Mouse (Mus musculus): ENCODE results near the gene Gm7137.
A peak's percentile ranks its signal among the peaks of the same experiment; 100 is the strongest.
"Not testable (repeated sequence)": the region's sequence is repeated elsewhere in the genome, so short reads cannot be mapped to it uniquely, and the experiment has no call there.

Gm7137 gene

DNA sequence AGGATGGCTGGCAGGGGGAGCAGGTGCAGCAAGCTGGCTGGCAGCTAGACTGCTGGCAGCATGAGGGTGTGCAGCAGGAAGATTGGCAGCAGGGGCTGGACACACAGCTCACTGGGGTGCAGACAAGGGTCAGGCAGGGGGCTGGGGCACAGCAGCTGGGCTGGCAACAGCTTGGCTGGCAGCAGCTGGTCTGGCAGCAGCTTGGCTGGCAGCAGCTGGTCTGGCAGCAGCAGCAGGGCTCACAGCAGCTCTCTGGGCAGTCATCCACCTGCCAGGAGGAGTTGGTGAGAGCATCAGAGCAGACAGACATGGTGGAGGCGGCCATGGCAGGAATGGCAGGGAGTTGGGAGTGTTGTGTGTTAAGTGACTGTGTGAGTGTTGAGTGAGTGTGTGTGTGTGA, at the start of gene Gm7137:
Gene Gm7137, minus strand, starts transcription at position 325 of the 400 bp plus-strand sequence.
- DNase-seq: not testable (repeated sequence)

GRCm38 (mm10) chr10:77835647-77836046, 47.6 kb upstream of the Gm7137 start, which contains the start of gene Krtap10-10:
TSS of gene Krtap10-10 (plus strand) at chr10:77835947.
- no peak for DNase-seq

GRCm38 (mm10) chr10:77826951-77827350, 39.0 kb upstream of the Gm7137 start, which contains the start of gene Krtap10-4:
TSS of gene Krtap10-4 (minus strand) at chr10:77827095.
- DNase-seq: no peak

DNA sequence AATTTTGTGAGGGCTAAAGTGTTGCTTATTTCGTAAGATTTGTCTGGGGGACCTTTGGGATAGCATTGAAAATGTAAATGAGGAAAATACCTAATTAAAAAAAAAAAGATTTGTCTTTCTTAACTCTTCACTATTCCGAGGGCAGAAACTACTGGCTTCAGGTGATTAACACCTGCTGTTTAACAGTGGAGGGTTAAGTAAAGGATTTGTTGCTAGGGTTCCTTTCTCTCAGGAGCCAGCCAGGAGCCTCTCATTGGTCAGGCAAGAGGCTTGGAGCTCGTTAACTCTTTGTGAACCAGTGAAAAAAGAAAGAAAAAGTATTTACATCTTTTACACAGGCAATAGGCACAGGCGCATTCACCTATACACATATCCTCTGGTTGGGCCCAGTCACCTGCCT, 31.2 kb upstream of the Gm7137 start:
- DNase-seq: no peak

DNA sequence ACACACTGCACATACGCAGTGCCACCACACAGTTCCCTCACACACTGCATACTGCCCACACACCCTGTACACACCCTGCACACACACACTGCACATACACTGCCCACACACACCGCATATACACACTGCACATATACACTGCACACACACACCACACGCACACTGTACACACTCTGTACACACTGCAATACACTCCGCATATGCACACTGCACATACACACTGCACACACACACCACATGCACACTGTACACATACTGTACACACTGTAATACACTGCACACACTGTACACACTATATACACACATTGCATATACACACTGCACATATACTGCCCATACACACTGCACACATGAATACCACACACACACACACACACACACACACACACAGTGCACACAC, 30.5 kb upstream of the Gm7137 start:
- no peak for DNase-seq

DNA sequence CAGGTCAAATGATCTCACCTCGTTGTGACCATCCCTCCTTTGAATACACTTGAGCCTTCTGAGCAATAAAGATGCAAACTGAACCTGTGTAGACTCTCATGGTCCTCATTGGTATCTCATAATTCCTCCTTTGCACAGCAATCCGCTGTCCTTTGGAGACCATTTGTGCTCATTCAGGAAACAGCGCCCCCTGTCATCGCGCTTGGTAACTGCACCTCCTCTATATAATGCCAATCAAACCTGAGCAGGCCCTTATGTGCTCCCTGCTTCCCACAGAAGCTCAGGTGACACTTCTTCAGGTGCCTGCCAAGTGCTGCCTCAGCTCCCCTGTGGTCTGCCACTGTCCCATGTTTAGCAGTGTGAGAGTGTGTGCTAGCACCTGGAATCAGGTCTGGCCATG, 27.5 kb upstream of the Gm7137 start:
- peak; percentile 74 for DNase-seq

DNA sequence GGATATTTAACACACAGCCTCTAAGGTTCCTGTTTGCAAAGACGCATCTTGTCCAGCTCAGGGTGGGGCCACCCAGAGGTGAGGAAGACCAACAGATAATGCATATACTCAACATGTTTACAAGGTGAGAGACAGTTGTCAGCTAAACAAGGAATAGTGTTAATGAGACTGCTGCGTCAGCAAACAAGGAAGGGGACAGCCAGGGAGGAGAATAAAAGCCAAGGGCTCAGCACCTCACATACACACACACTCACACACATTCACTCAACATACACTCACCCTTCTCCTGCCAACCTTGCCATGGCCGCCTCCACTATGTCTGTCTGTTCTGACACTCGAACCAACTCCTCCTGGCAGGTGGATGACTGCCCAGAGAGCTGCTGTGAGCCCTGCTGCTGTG, 26.4 kb upstream of the Gm7137 start, which contains the start of gene Gm2696:
Gene Gm2696, plus strand, starts transcription at position 301 of the 400 bp plus-strand sequence.
- no peak for DNase-seq

DNA sequence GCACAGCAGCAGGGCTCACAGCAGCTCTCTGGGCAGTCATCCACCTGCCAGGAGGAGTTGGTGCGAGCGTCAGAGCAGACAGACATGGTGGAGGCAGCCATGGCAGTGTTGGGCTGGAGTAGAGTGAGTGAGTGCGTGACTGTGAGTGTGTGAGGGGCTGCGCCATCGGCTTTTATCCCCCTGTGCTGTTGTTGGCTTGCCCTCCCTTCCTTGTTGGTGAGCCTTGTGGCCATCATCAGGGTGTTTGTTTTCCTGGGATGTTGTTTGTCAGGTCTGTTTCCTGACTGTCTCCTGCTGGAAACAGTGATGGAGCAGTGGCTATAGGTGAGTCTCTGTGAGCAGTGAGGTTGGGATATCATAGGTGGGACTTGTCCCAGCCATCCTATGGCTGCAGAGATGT, 23.7 kb upstream of the Gm7137 start, which contains the start of gene Gm9507:
Gene Gm9507, minus strand, starts transcription at position 101 of the 400 bp plus-strand sequence.
- DNase-seq: no peak

DNA sequence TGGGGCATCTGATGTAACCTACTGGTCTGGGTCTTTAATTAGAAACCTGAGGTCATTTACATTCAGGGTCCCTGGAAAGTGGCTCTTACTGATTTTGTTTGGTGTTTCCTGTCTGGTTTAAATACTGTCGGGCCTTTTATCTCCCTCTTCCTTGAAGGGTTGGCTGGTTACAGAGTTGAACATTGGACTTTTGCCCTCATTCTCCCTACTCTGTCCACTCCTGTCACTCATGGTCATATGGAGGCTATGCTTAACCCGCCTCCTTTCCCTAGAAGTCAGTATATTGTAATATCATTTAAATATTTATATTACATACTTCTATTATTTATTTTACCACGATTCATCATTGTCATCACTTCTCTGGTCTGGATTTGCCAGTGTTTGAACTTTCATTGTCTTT, 16.1 kb upstream of the Gm7137 start:
- no peak for DNase-seq

- DNase-seq: no peak
Measured at GRCm38 (mm10) chr10:77798921-77799508, 11.0 kb upstream of the Gm7137 start, which contains the start of gene Gm19668. TSS of gene Gm19668 (minus strand) at chr10:77799133.

- not testable (repeated sequence) for DNase-seq
Measured at GRCm38 (mm10) chr10:77798164-77798920, 10.3 kb upstream of the Gm7137 start.

- DNase-seq: no peak
Measured at GRCm38 (mm10) chr10:77797677-77798076, 9.7 kb upstream of the Gm7137 start.

DNA sequence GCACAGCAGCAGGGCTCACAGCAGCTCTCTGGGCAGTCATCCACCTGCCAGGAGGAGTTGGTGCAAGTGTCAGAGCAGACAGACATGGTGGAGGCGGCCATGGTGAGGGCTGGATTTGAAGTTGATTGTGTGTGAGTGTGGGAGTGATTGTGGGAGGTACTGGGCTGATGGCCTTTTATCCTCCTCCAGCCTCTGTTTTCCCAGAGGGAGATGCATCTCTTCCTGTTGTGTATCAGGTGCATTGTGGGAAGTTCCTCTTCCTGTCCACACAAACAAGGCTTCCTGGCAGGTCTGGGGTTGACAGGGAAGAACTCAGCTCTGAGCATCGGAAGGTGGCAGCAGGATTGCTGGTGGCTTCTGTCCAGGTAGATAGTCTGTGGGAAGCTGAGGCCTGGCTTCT, 7.0 kb upstream of the Gm7137 start, which contains the start of gene Gm9639:
Gene Gm9639, minus strand, starts transcription at position 101 of the 400 bp plus-strand sequence.
- no peak for DNase-seq

- DNase-seq: no peak
Measured at GRCm38 (mm10) chr10:77788621-77789020, 621 bp upstream of the Gm7137 start.

- DNase-seq: not testable (repeated sequence)
Measured at GRCm38 (mm10) chr10:77783396-77783795, 4.6 kb downstream of the Gm7137 start.

- not testable (repeated sequence) for DNase-seq
Measured at GRCm38 (mm10) chr10:77782442-77782841, 5.6 kb downstream of the Gm7137 start, which contains the start of gene Gm3250. TSS of gene Gm3250 (minus strand) at chr10:77782542.

DNA sequence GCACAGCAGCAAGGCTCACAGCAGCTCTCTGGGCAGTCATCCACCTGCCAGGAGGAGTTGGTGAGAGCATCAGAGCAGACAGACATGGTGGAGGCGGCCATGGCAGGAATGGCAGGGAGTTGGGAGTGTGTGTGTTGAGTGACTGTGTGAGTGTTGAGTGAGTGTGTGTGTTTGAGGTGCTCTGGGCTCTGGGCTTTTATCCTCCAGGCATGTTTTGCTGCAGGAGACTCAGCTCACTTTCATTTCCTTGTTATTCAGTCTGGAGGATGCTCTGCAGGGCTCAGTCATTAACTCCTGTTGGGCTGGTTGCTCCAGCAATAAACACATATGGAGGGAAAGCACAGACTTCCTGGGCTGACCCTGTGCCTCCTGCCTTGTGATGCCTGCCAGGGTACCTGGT, 11.2 kb downstream of the Gm7137 start, which contains the start of gene Gm7138:
Gene Gm7138, minus strand, starts transcription at position 101 of the 400 bp plus-strand sequence.
- not testable (repeated sequence) for DNase-seq

DNA sequence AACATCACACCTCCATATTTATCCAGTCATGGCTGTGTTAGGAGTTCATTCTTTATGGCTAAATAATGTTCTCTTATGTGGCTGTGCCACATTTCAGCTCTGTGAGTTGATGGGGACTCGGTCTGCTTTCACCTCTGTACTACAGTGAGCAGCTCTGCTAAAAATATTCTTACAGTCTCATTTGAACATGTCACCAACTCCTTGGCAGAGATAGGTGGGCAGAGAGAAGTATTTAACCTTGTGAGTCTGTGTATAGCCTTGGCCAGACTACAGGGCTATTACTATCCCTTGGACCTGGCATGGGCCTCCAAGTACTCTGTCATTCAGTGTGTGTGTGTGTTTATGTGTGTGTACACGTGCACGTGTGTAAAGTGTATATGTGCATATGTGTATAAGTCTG, 15.9 kb downstream of the Gm7137 start:
- DNase-seq: not testable (repeated sequence)

- not testable (repeated sequence) for DNase-seq
Measured at GRCm38 (mm10) chr10:77771225-77771624, 16.8 kb downstream of the Gm7137 start, which contains the start of gene Gm3238. TSS of gene Gm3238 (minus strand) at chr10:77771325.

DNA sequence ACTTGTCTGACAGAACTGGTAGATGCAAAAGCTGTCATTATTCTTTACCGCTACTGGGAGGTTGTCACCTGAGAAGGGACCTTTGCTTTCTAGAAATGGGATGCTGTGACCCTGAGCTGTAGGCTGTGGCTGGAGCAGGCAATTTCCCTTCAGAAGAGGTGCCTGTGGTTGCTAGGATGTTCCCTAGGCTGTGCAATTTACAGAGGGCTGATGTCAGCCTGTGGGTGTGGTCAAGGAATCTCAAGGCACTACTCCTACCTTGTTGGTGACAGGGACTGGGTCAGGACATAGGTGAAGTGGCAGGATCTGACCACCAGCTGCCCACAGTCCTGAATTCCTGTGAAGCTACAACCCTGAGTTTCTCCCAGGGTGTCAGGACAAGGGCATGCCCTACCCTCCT, 18.3 kb downstream of the Gm7137 start:
- no peak for DNase-seq

DNA sequence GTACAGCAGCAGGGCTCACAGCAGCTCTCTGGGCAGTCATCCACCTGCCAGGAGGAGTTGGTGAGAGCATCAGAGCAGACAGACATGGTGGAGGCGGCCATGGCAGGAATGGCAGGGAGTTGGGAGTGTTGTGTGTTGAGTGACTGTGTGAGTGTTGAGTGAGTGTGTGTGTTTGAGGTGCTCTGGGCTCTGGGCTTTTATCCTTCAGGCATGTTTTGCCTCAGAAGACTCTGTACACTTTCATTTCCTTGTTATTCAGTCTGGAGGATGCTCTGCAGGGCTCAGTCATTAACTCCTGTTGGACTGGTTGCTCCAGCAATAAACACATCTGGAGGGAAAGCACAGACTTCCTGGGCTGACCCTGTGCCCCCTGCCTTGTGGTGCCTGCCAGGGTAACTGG, 28.4 kb downstream of the Gm7137 start, which contains the start of gene Gm3233:
Gene Gm3233, minus strand, starts transcription at position 101 of the 400 bp plus-strand sequence.
- DNase-seq: not testable (repeated sequence)

GRCm38 (mm10) chr10:77753448-77753847, 34.6 kb downstream of the Gm7137 start:
- no peak for DNase-seq

DNA sequence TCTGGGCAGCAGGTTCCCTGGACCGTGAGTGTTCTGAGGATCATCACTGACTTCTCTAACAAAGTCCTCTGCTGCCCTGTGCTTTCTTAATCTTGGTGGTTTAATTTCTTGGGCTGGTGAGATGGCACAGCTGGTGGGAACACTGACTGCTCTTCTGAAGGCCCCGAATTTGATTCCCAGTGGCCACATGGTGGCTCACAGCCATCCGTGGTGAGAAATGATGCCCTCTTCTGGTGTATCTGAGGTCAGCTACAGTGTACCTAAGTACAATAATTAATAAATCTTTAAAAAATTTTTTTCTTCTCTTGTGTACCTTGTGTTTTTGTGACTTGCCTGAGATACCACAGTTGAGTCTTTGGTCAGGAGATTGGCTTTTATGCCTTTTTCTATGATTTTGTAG, 35.7 kb downstream of the Gm7137 start:
- DNase-seq: not testable (repeated sequence)
